Mouse (Mus musculus) midbrain, embryonic 14.5 days (tissue): ENCODE measurements around the gene Il1rl1. TPM values are rescaled to one million over a fixed set of nuclear protein-coding genes. Genes with fewer than 3 reads are reported as not detected.

Experiments used
- ATAC-seq: fragments of 200-750 bp; cut with Nextera tagmentation; 2 replicates; pipeline ENCODE4 v1.8.0; 2017; ENCODE audit warnings: moderate number of reproducible peaks, moderate library complexity; ENCODE audit not compliant: low FRiP score, low TSS enrichment
- DNase-seq: peaks from one replicate; pipeline ENCODE4 v3.0.0-alpha.2; 2015
- H3K27ac ChIP-seq: fragments of 300-500 bp; sonication (generic); replicated peaks from 2 replicates; pipeline ENCODE4 v1.5.1; 2014; ENCODE audit warnings: mild to moderate bottlenecking, low read depth, low read length, moderate library complexity
- H3K27me3 ChIP-seq: fragments of 300-500 bp; sonication (generic); 2 replicates; pipeline ENCODE4 v1.6.1; 2014; ENCODE audit warnings: low read length, control low read depth, mixed read lengths; ENCODE audit not compliant: control insufficient read depth, insufficient read depth
- H3K36me3 ChIP-seq: fragments of 300-500 bp; sonication (generic); 2 replicates; pipeline ENCODE4 v1.6.1; 2014; ENCODE audit warnings: low read length, control low read depth; ENCODE audit not compliant: control insufficient read depth, insufficient read depth
- H3K4me1 ChIP-seq: fragments of 300-500 bp; sonication (generic); 2 replicates; pipeline ENCODE4 v1.6.1; 2014; ENCODE audit warnings: mild to moderate bottlenecking, antibody characterized with exemption, low read length, control low read depth; ENCODE audit not compliant: control insufficient read depth, insufficient read depth
- H3K4me2 ChIP-seq: fragments of 300-500 bp; sonication (generic); 2 replicates; pipeline ENCODE4 v1.6.1; 2014; ENCODE audit warnings: mild to moderate bottlenecking, low read length, moderate library complexity
- H3K4me3 ChIP-seq: fragments of 300-500 bp; sonication (generic); replicated peaks from 2 replicates; pipeline ENCODE4 v1.5.1; 2014; ENCODE audit warnings: low read depth, low read length
- H3K9ac ChIP-seq: fragments of 300-500 bp; sonication (generic); replicated peaks from 2 replicates; pipeline ENCODE4 v1.6.1; 2014; ENCODE audit warnings: mild to moderate bottlenecking, low read length, moderate library complexity
- H3K9me3 ChIP-seq: fragments of 300-500 bp; sonication (generic); 2 replicates; pipeline ENCODE4 v1.6.1; 2016; ENCODE audit warnings: low read length, control low read depth, mixed read lengths; ENCODE audit not compliant: control insufficient read depth
- WGBS: fragments of 180-500 bp; shearing (Covaris S2); extraction: QIAGEN DNeasy Blood & Tissue Kit; methylation state at CpG from one replicate; pipeline ENCODE4 v1.1.7; 2014; 5-methylcytosine and 5-hydroxymethylcytosine counted together
- polyA plus RNA-seq: library from polyadenylated mRNA; unstranded; fragments of >200 nt; fragmentation: Nextera tagmentation; extraction: Ambion mirVana; gene quantifications from 2 replicates; pipeline ENCODE4 v1.2.1, GENCODE M21; 2014

Gene Il1rl1
- polyA plus RNA-seq, 1 experiment from 2014 or later = 0.07 TPM

- no peak overlapping the region for H3K4me3 ChIP-seq
- no peak for ATAC-seq
Measured at GRCm38 (mm10) chr1:40467306-40467705, 37.9 kb downstream of the Il1rl1 start.

GRCm38 (mm10) chr1:40468805-40469204, 39.4 kb downstream of the Il1rl1 start:
- ATAC-seq = no peak
- no peak overlapping the region for H3K9ac ChIP-seq
- H3K9me3 ChIP-seq = no peaks in the 10 kb centered on the region

More at GRCm38 (mm10) chr1:40467306-40467705, 37.9 kb downstream of the Il1rl1 start:
- Histone ChIP-seq H3K27me3 (no peaks in the 10 kb centered on the region), H3K9ac (no peak overlapping the region), H3K36me3 (no peaks in the 10 kb centered on the region), H3K4me2 (no peak overlapping the region), H3K27ac (no peak overlapping the region), H3K4me1 (no peaks in the 10 kb centered on the region), H3K9me3 (no peaks in the 10 kb centered on the region)
- 90% methylated on average over 4 of the region's 4 CpGs for WGBS
- no peak for DNase-seq

GRCm38 (mm10) chr1:40469900-40470299, 40.5 kb downstream of the Il1rl1 start:
- no peaks in the 10 kb centered on the region for H3K9me3 ChIP-seq
- 95% methylated on average over 12 of the region's 12 CpGs for WGBS
- no peaks in the 10 kb centered on the region for H3K4me1 ChIP-seq
- no peak overlapping the region for H3K9ac ChIP-seq
- H3K27ac ChIP-seq = no peak overlapping the region
- H3K4me3 ChIP-seq = no peak overlapping the region
- H3K36me3 ChIP-seq = no peaks in the 10 kb centered on the region
- ATAC-seq (no peak), DNase-seq (no peak)
- no peak overlapping the region for H3K4me2 ChIP-seq
- no peaks in the 10 kb centered on the region for H3K27me3 ChIP-seq

More at GRCm38 (mm10) chr1:40468805-40469204, 39.4 kb downstream of the Il1rl1 start:
- WGBS = 82% methylated on average over 2 of the region's 2 CpGs
- H3K27ac ChIP-seq = no peak overlapping the region
- H3K27me3 ChIP-seq = no peaks in the 10 kb centered on the region
- no peak overlapping the region for H3K4me2 ChIP-seq
- H3K4me3 ChIP-seq = no peak overlapping the region
- H3K36me3 ChIP-seq = no peaks in the 10 kb centered on the region
- DNase-seq = no peak
- H3K4me1 ChIP-seq = no peaks in the 10 kb centered on the region

- Histone ChIP-seq H3K9me3 (no peaks in the 10 kb centered on the region), H3K4me1 (no peaks in the 10 kb centered on the region), H3K4me3 (no peak overlapping the region), H3K27me3 (no peaks in the 10 kb centered on the region), H3K9ac (no peak overlapping the region), H3K36me3 (no peaks in the 10 kb centered on the region), H3K4me2 (no peak overlapping the region), H3K27ac (no peak overlapping the region)
- ATAC-seq = no peak
- WGBS = 100% methylated on average over 1 of the region's 1 CpGs
- no peak for DNase-seq
Measured at GRCm38 (mm10) chr1:40472401-40472800, 43.0 kb downstream of the Il1rl1 start.

GRCm38 (mm10) chr1:40473640-40474039, 44.3 kb downstream of the Il1rl1 start:
- Histone ChIP-seq H3K9me3 (no peaks in the 10 kb centered on the region), H3K36me3 (no peaks in the 10 kb centered on the region), H3K27ac (no peak overlapping the region), H3K9ac (no peak overlapping the region), H3K4me1 (no peaks in the 10 kb centered on the region), H3K27me3 (no peaks in the 10 kb centered on the region), H3K4me3 (no peak overlapping the region), H3K4me2 (no peak overlapping the region)
- 90% methylated on average over 4 of the region's 4 CpGs for WGBS
- no peak for ATAC-seq
- DNase-seq = no peak

- Histone ChIP-seq H3K9me3 (no peaks in the 10 kb centered on the region), H3K4me3 (no peak overlapping the region), H3K27me3 (no peaks in the 10 kb centered on the region), H3K36me3 (no peaks in the 10 kb centered on the region), H3K27ac (no peak overlapping the region), H3K4me1 (no peaks in the 10 kb centered on the region), H3K9ac (no peak overlapping the region), H3K4me2 (no peak overlapping the region)
- DNase-seq (no peak), ATAC-seq (no peak)
- 88% methylated on average over 5 of the region's 5 CpGs for WGBS
Measured at GRCm38 (mm10) chr1:40474336-40474735, 45.0 kb downstream of the Il1rl1 start.

- no peak overlapping the region for H3K27ac ChIP-seq
- ATAC-seq = no peak
- H3K9me3 ChIP-seq = no peaks in the 10 kb centered on the region
- no peak overlapping the region for H3K4me3 ChIP-seq
- no peaks in the 10 kb centered on the region for H3K27me3 ChIP-seq
- 69% methylated on average over 3 of the region's 3 CpGs for WGBS
- H3K4me2 ChIP-seq = no peak overlapping the region
- H3K36me3 ChIP-seq = no peaks in the 10 kb centered on the region
- H3K4me1 ChIP-seq = no peaks in the 10 kb centered on the region
- no peak for DNase-seq
- no peak overlapping the region for H3K9ac ChIP-seq
Measured at GRCm38 (mm10) chr1:40475697-40476096, 46.3 kb downstream of the Il1rl1 start.

GRCm38 (mm10) chr1:40476756-40477155, 47.4 kb downstream of the Il1rl1 start:
- Histone ChIP-seq H3K9ac (no peak overlapping the region), H3K9me3 (no peaks in the 10 kb centered on the region), H3K36me3 (no peaks in the 10 kb centered on the region), H3K4me2 (no peak overlapping the region), H3K27ac (no peak overlapping the region), H3K27me3 (no peaks in the 10 kb centered on the region), H3K4me1 (no peaks in the 10 kb centered on the region), H3K4me3 (no peak overlapping the region)
- DNase-seq = no peak
- WGBS = 70% methylated on average over 4 of the region's 4 CpGs
- no peak for ATAC-seq

GRCm38 (mm10) chr1:40479505-40479923, 50.1 kb downstream of the Il1rl1 start:
- no peak overlapping the region for H3K4me2 ChIP-seq
- no peaks in the 10 kb centered on the region for H3K9me3 ChIP-seq
- H3K9ac ChIP-seq = no peak overlapping the region
- no peaks in the 10 kb centered on the region for H3K4me1 ChIP-seq
- H3K36me3 ChIP-seq = no peaks in the 10 kb centered on the region
- H3K27me3 ChIP-seq = no peaks in the 10 kb centered on the region
- 91% methylated on average over 6 of the region's 6 CpGs for WGBS
- ATAC-seq (no peak), DNase-seq (no peak)
- H3K4me3 ChIP-seq = no peak overlapping the region
- no peak overlapping the region for H3K27ac ChIP-seq
